Mouse (Mus musculus) hematopoietic stem cell, adult 5-6 weeks (primary cell): ENCODE results near the gene Ltbp4. TPM values are rescaled to one million over a fixed set of nuclear protein-coding genes. Genes with fewer than 3 reads are reported as not detected.

Experiments
- ATAC-seq, 2 experiments: fragments of 125-278 bp in 1 of 2; replicated peaks in 1 of 2; 2 replicates each; pipeline ENCODE4 v1.8.0; 2016 to 2017; ENCODE audit warnings: inconsistent platforms in 2 of 2, mild to moderate bottlenecking in 2 of 2, moderate number of reproducible peaks in 2 of 2, low read depth in 1 of 2, moderate TSS enrichment in 1 of 2; ENCODE audit not compliant: low FRiP score in 2 of 2, poor library complexity in 2 of 2, severe bottlenecking in 2 of 2, insufficient read depth in 1 of 2, low TSS enrichment in 1 of 2
- total RNA-seq: library from RNA; stranded (forward); fragments of 172-1452, 232-1000 nt; gene quantifications from 2 replicates; pipeline ENCODE4 v1.2.3, GENCODE M21; 2017

Gene Ltbp4
- total RNA-seq, 1 experiment from 2014 or later: not detected

DNA sequence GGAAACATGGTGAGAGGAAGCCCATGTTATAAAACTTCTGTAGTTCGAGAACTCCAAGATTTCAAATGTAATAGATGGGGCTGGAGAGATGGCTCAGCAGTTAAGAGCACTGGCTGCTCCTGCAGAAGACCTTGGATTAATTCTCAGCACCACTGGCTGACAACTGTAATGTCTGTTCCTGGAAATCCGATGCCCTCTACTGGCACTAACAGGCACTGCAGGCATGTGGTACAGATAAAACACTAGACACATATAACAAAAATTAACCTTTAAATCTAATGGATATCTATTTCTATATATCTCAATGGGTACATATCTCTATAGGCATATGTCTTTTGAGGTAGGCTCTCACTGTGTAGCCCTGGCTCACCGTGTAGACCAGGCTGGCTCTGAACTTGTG is 23.1 kb downstream of the Ltbp4 start:
- ATAC-seq: no peak

DNA sequence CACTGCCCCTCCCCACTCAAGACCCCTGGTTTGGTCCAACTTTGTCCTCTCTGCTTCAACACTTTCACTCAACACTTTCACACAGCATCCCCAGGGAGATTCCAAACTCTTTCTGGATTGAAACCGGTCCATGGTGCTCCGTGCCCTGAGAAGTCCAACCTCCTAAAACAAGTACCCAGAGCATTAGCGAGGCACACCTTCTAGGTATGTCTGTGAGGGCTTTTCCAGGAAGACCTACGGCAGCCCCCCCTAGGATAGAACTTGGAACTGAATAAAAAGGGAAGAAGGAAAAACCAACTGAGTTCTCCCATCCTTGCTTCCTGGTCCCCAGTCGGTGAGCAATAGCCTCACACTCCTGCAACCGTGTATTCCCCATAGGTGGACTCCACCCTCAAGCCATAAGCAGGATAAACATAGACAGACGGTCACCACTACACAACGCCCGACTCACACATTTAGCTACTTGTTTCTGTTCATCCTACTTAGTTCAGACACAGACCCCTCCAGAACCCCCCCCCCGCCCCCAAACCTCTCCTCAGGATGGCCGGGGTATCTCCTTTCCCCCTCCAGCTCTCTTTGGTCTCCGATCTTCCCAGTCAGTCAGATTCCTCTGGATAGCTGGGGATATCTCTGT is 25.7 kb downstream of the Ltbp4 start:
- ATAC-seq: no peak

GRCm38 (mm10) chr7:27310996-27311535 is 26.4 kb downstream of the Ltbp4 start:
- no peak for ATAC-seq

GRCm38 (mm10) chr7:27310306-27310705 is 27.2 kb downstream of the Ltbp4 start:
- ATAC-seq: peak; percentile 50 to 68

DNA sequence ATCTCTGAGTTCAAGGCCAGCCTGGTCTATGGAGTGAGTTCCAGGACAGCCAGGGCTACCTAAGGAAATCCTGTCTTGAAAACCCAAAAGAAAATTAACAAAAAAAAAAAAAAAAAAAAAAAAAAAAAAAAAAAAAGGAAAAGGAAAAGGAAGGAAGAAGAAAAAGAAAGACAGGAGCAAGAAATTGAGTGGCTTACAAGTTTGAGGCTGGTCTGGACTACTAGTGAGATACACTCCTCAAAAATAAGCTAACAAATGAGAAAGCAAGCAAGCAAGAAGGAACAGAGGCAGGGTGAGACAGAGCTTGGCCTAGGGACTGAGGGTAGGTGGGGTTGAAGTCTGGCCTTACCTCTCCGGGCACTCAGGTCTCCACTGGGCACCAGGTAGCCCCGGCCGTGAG is 27.7 kb downstream of the Ltbp4 start:
- ATAC-seq: no peak

DNA sequence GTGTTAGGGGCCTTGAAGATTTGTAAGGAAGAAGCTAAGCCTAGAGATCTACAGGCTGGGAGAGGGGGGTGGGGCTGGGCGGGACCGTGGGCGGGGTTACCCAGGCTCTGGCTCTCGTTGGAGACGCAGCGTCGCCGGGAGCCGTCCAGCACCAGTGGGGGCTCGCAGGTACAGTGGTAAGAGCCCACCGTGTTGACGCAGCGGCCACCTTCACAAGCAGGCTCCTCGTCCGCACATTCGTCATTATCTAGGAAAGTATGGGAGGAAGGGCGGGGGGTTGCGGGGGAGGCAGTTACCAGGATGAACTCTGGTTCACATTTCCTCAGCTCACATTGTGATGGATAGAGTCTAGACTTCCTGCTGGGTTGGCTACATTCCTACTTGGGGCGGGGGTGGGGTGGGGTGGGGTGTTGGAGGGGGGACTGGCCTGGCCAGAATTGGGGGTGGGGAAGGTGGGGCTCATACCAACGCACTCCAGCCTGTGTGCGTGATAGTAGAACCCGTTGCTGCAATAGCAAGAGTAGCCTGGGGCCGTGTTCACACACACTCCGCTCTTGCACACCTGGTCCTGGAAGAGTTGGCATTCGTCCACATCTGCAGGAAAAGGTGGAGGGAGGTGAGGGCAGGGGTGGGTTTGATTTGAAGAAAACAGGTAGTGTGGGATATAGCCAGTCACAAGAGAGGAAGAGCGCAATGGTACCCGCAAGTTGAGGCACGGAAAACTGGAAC is 28.5 kb downstream of the Ltbp4 start:
- no peak for ATAC-seq

DNA sequence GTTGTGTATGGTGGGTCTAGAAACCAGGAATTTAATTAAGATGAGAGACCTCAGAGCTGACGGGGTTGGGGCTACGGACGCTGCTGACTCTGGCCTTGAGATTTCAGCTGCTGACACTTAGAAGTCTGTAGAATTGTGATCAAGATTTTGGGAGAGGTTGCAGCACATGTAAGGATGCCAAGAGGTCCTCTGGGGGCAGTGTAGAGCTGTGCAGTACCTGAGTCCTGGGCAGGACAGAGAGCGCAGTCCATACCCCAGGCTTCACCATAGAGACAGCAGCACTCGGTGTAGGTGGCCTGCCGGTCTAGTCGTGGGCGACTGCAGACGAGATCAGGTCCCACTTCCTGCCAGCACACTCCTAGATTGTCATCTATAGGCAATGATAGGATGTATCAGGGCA is 29.9 kb downstream of the Ltbp4 start:
- peak in 1 of 2 experiments; percentile 46; a peak in 1 of 4 replicates for ATAC-seq

GRCm38 (mm10) chr7:27306161-27307160 is 31.0 kb downstream of the Ltbp4 start:
- no peak for ATAC-seq

DNA sequence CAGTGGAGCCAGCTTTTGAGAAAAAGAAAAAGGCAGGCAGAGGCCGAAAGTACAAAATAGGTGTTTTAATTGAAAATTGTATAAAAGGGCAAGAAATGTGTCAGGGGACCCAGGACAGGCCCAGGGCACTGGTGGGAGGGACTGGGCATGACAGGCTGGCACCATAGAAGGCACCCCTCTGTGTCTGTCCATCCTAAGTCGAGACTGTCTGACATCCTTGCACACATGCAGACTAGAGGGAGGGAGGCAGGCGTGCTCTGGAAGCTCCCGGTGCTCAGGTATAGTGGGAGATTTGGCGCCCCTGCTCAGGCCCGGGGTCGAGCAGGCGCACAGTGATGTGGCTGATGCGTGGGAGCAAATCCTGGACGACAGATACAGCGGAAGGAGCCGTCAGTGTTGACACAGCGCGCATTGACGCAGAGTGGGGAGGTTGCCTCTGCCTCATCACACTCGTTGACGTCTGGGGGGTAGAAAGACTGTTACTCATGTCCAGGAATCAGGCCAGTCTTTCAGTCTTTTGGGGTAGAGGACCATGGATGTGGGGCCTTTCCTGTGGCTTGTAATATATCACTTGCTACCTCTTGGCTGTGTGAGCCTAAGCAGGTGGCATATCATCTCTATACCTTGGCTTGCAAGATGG is 32.3 kb downstream of the Ltbp4 start:
- no peak for ATAC-seq

- peak; percentile 62 to 78 for ATAC-seq
Observed at GRCm38 (mm10) chr7:27302172-27302571, 35.3 kb downstream of the Ltbp4 start.

- ATAC-seq: no peak
Observed at GRCm38 (mm10) chr7:27300801-27301200, 36.7 kb downstream of the Ltbp4 start.

- ATAC-seq: no peak
Observed at GRCm38 (mm10) chr7:27300351-27300750, 37.1 kb downstream of the Ltbp4 start.

- no peak for ATAC-seq
Observed at GRCm38 (mm10) chr7:27298816-27299215, 38.7 kb downstream of the Ltbp4 start.

GRCm38 (mm10) chr7:27298033-27298610 is 39.4 kb downstream of the Ltbp4 start:
- ATAC-seq: no peak

DNA sequence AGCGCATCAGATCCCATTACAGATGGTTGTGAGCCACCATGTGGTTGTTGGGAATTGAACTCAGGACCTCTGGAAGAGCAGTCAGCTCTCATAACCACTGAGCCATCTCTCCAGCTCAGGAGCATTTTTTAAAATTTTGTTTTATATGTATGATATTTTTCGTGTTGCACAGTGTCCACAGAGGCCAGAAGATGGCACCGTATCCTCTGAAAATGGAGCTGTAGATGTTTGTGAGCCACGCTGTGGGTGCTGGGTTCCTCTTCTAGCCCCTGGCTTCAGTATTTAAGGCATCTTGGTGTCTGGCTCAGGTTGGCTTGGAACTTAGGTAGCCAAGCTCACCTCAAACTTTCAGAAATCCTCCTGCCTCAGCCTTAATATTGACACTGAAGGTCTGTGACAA is 41.0 kb downstream of the Ltbp4 start:
- no peak for ATAC-seq

DNA sequence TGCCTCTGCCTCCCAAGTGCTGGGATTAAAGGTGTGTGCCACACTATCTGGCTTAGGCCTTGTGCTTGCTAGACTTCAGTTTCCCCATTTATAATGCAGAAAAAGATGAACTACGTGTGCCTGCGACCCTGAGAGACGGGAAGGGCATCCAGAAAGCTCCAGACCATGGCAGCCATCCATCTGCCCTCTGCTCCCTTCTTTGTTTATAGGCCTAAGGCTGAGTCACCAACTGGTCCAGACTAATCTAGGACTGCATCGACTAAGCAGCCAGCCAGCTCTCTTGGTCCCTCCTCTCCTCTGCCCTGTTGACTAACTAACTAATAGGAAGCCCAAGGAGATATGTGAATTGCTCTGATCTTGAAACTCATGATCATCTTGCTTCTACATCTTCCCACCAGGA is 41.5 kb downstream of the Ltbp4 start:
- no peak for ATAC-seq
